In the genomic region with DNA sequence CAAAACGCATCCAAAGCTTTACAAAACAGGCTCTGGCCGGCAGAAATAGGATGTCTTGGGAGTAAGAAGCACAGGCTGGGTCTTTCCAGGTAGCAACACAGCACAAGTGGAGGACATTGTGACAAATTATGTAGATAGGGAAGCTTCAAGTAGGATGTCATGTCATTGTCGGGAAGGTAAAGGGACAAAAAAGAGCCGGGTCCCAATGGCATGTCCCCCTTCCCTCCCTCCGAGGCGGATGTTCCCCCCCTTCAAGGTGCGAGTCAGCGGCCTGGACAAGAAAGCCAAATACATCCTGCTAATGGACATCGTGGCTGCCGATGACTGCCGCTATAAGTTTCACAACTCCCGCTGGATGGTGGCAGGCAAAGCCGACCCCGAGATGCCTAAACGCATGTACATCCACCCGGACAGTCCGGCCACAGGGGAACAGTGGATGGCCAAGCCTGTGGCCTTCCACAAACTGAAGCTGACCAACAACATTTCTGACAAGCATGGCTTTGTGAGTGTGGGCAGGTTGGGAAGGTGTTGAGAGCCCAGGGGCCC, we compare ENCODE assay signal across 10 mouse cellular contexts. TPM values are rescaled to one million over a fixed set of nuclear protein-coding genes. Genes with fewer than 3 reads are reported as not detected.
A peak's percentile ranks its signal among the peaks of the same experiment; 100 is the strongest.
DNase-seq lines count a peak whose midpoint lies in the region; ATAC-seq lines count a peak whose summit lies in the region.
"Had no signal": no experiment of that assay in that cellular context is flagged by ENCODE, and none has a peak within 500 bp of the region (broad histone marks: within the 10 kb centered on the region; RNA-seq: fewer than 3 reads in every experiment).

No protein-coding gene starts in this region.

- H3K9me3 ChIP-seq in hindbrain, embryonic 11.5 days (ENCODE audit: control insufficient read depth, low read length): no peaks in the 10 kb centered on the region
- H3K9me3 ChIP-seq in hindbrain, embryonic 16.5 days (ENCODE audit: control insufficient read depth, low read length): no peaks in the 10 kb centered on the region
- H3K9me3 ChIP-seq in embryonic facial prominence, embryonic 12.5 days: no peaks in the 10 kb centered on the region
- no peaks in the 10 kb centered on the region for H3K9me3 ChIP-seq in intestine, embryonic 15.5 days

- WGBS in hindbrain, embryonic 11.5 days: 2% methylated on average over 17 of the region's 17 CpGs
- 6% methylated on average over 17 of the region's 17 CpGs for WGBS in hindbrain, embryonic 16.5 days
- WGBS in embryonic facial prominence, embryonic 12.5 days: 4% methylated on average over 17 of the region's 17 CpGs
- WGBS in intestine, embryonic 15.5 days: 44% methylated on average over 17 of the region's 17 CpGs

- H3K27me3 ChIP-seq in hindbrain, embryonic 11.5 days (ENCODE audit: control insufficient read depth, insufficient read depth, low read length): peaks cover 91% of the 10 kb centered on the region
- H3K27me3 ChIP-seq in hindbrain, embryonic 16.5 days (replicated peaks; ENCODE audit: control insufficient read depth, insufficient read depth, low read length): peaks cover 31% of the 10 kb centered on the region
- H3K27me3 ChIP-seq in embryonic facial prominence, embryonic 12.5 days: peaks cover 33% of the 10 kb centered on the region
- peaks cover 90% of the 10 kb centered on the region for H3K27me3 ChIP-seq in intestine, embryonic 15.5 days (replicated peaks)

- H3K4me1 ChIP-seq in hindbrain, embryonic 11.5 days (replicated peaks; ENCODE audit: control insufficient read depth, insufficient read depth, low read length): peaks cover 22% of the 10 kb centered on the region
- H3K4me1 ChIP-seq in hindbrain, embryonic 16.5 days (ENCODE audit: control insufficient read depth, insufficient read depth, low read depth, low read length): peaks cover 20% of the 10 kb centered on the region
- H3K4me1 ChIP-seq in embryonic facial prominence, embryonic 12.5 days: peaks cover 29% of the 10 kb centered on the region
- H3K4me1 ChIP-seq in intestine, embryonic 15.5 days (replicated peaks): peaks cover 36% of the 10 kb centered on the region

- DNase-seq in hindbrain, embryonic 11.5 days (ENCODE audit: low spot score): peak; percentile 70
- peak; percentile 51 for DNase-seq in lung, postnatal 10 days
- no peak for DNase-seq in layer of hippocampus, adult 18-20 months (ENCODE audit: low spot score in 2 of 2)
- DNase-seq in gastrocnemius, postnatal 10 days: no peak
- DNase-seq: cerebellum, adult 11 months had no signal

- H3K27ac ChIP-seq in hindbrain, embryonic 11.5 days (ENCODE audit: low read depth, low read length): no peak overlapping the region
- no peak overlapping the region for H3K27ac ChIP-seq in hindbrain, embryonic 16.5 days (ENCODE audit: low read depth, low read length)
- H3K27ac ChIP-seq in embryonic facial prominence, embryonic 12.5 days: peak overlapping the region; percentile 98
- H3K27ac ChIP-seq in intestine, embryonic 15.5 days: peak overlapping the region; percentile 51; the same call in 1 of the 2 replicates

- H3K36me3 ChIP-seq in hindbrain, embryonic 11.5 days (ENCODE audit: control insufficient read depth, insufficient read depth, low read length): no peaks in the 10 kb centered on the region
- H3K36me3 ChIP-seq in hindbrain, embryonic 16.5 days (ENCODE audit: control insufficient read depth, insufficient read depth, low read length): no peaks in the 10 kb centered on the region
- peaks cover 22% of the 10 kb centered on the region for H3K36me3 ChIP-seq in embryonic facial prominence, embryonic 12.5 days
- no peaks in the 10 kb centered on the region for H3K36me3 ChIP-seq in intestine, embryonic 15.5 days

- H3K4me3 ChIP-seq in hindbrain, embryonic 11.5 days (ENCODE audit: low read depth, low read length): peak overlapping the region; percentile 20; the same call in 1 of the 2 replicates
- no peak overlapping the region for H3K4me3 ChIP-seq in hindbrain, embryonic 16.5 days (ENCODE audit: low read length)
- peak overlapping the region; percentile 54 for H3K4me3 ChIP-seq in embryonic facial prominence, embryonic 12.5 days
- peak overlapping the region; percentile 59 for H3K4me3 ChIP-seq in intestine, embryonic 15.5 days (replicated peaks)

- no peak overlapping the region for H3K4me2 ChIP-seq in hindbrain, embryonic 11.5 days (replicated peaks; ENCODE audit: low read depth, low read length)
- no peak overlapping the region for H3K4me2 ChIP-seq in hindbrain, embryonic 16.5 days (ENCODE audit: low read length)
- peak overlapping the region; percentile 72 for H3K4me2 ChIP-seq in embryonic facial prominence, embryonic 12.5 days (replicated peaks)
- peak overlapping the region; percentile 94 for H3K4me2 ChIP-seq in intestine, embryonic 15.5 days (replicated peaks)

- no peak overlapping the region for H3K9ac ChIP-seq in hindbrain, embryonic 11.5 days (ENCODE audit: low read depth, low read length)
- H3K9ac ChIP-seq in hindbrain, embryonic 16.5 days (ENCODE audit: low read depth, low read length): no peak overlapping the region
- peak overlapping the region; percentile 99 for H3K9ac ChIP-seq in embryonic facial prominence, embryonic 12.5 days
- H3K9ac ChIP-seq in intestine, embryonic 15.5 days: peak overlapping the region; percentile 66

- no peak for ATAC-seq in hindbrain, embryonic 11.5 days (ENCODE audit: low FRiP score)
- no peak for ATAC-seq in hindbrain, embryonic 16.5 days
- ATAC-seq in embryonic facial prominence, embryonic 12.5 days (ENCODE audit: insufficient number of reproducible peaks, insufficient read depth, low FRiP score, low TSS enrichment): no peak
- no peak for ATAC-seq in intestine, embryonic 15.5 days
- ATAC-seq in granulocyte monocyte progenitor cell, adult 5-6 weeks (replicated peaks; ENCODE audit: poor library complexity, severe bottlenecking): no peak

RNA-seq across cellular contexts. Expression of a gene that starts 2.1 kb away (rescaled TPM):
- 2.3 and 3.7 TPM in 2 replicates for polyA plus RNA-seq in hindbrain, embryonic 11.5 days (2014; fragmentation: Nextera tagmentation; extraction: Ambion mirVana)
- 0.64 and 1.0 TPM in 2 replicates for polyA plus RNA-seq in hindbrain, embryonic 16.5 days (2015; fragmentation: Nextera tagmentation; extraction: Ambion mirVana)
- 20.5 and 21.6 TPM in 2 replicates for polyA plus RNA-seq in embryonic facial prominence, embryonic 12.5 days (2016; fragmentation: Nextera tagmentation; extraction: Ambion mirVana)
- 4.9 and 5.6 TPM in 2 replicates for polyA plus RNA-seq in intestine, embryonic 15.5 days (2015; fragmentation: Nextera tagmentation; extraction: Ambion mirVana)
- 0.11 TPM in 1 of 2 replicates, not detected in the other for total RNA-seq in granulocyte monocyte progenitor cell, adult 5-6 weeks (2014; fragmentation: Nextera tagmentation)
- not detected in 2 replicates for total RNA-seq in granulocyte monocyte progenitor cell, adult 5-6 weeks (2017)
- total RNA-seq in layer of hippocampus, adult 18-20 months (2021): 1 to 10 TPM; 1.2 to 1.3 TPM
- total RNA-seq in gastrocnemius, postnatal 10 days (2021): 10 to 100 TPM; 11.0 to 14.3 TPM

RNA-seq across cellular contexts. Expression of a gene that starts 15.7 kb away (rescaled TPM):
- polyA plus RNA-seq in hindbrain, embryonic 11.5 days (2014; fragmentation: Nextera tagmentation; extraction: Ambion mirVana): not detected in 2 replicates
- not detected in 2 replicates for polyA plus RNA-seq in hindbrain, embryonic 16.5 days (2015; fragmentation: Nextera tagmentation; extraction: Ambion mirVana)
- 0.43 TPM in 1 of 2 replicates, not detected in the other for polyA plus RNA-seq in embryonic facial prominence, embryonic 12.5 days (2016; fragmentation: Nextera tagmentation; extraction: Ambion mirVana)
- not detected in 2 replicates for polyA plus RNA-seq in intestine, embryonic 15.5 days (2015; fragmentation: Nextera tagmentation; extraction: Ambion mirVana)
- total RNA-seq in granulocyte monocyte progenitor cell, adult 5-6 weeks (2014; fragmentation: Nextera tagmentation): not detected in 2 replicates
- total RNA-seq in granulocyte monocyte progenitor cell, adult 5-6 weeks (2017): not detected in 2 replicates
- not detected for total RNA-seq in layer of hippocampus, adult 18-20 months (2021)
- not detected for total RNA-seq in gastrocnemius, postnatal 10 days (2021)
- polyA plus RNA-seq: midbrain, embryonic 14.5 days had no signal

RNA-seq across cellular contexts. Expression of a gene that starts 51.8 kb away (rescaled TPM):
- 0.08 and 0.13 TPM in 2 replicates for polyA plus RNA-seq in hindbrain, embryonic 11.5 days (2014; fragmentation: Nextera tagmentation; extraction: Ambion mirVana)
- 0.40 TPM in 2 replicates for polyA plus RNA-seq in hindbrain, embryonic 16.5 days (2015; fragmentation: Nextera tagmentation; extraction: Ambion mirVana)
- polyA plus RNA-seq in embryonic facial prominence, embryonic 12.5 days (2016; fragmentation: Nextera tagmentation; extraction: Ambion mirVana): 2.2 and 2.4 TPM in 2 replicates
- 0.16 TPM in 1 of 2 replicates, not detected in the other for polyA plus RNA-seq in intestine, embryonic 15.5 days (2015; fragmentation: Nextera tagmentation; extraction: Ambion mirVana)
- not detected in 2 replicates for total RNA-seq in granulocyte monocyte progenitor cell, adult 5-6 weeks (2014; fragmentation: Nextera tagmentation)
- not detected in 2 replicates for total RNA-seq in granulocyte monocyte progenitor cell, adult 5-6 weeks (2017)
- under 1 TPM in 1 of 2 experiments, not detected in 1; 0.18 TPM for total RNA-seq in layer of hippocampus, adult 18-20 months (2021)
- total RNA-seq in gastrocnemius, postnatal 10 days (2021): 1 to 10 TPM; 3.0 to 4.4 TPM

Comparison
In these comparisons a context has a peak if more than half of its experiments do, and no peak if none do; other contexts are left out.
1. DNase-seq: peak in hindbrain, embryonic 11.5 days (single experiment) and lung, postnatal 10 days (single experiment); none in layer of hippocampus, adult 18-20 months (0 of 2) and gastrocnemius, postnatal 10 days (single experiment).
2. H3K27ac ChIP-seq: peak in embryonic facial prominence, embryonic 12.5 days (single experiment) and intestine, embryonic 15.5 days (single experiment); none in hindbrain, embryonic 11.5 days (single experiment) and hindbrain, embryonic 16.5 days (single experiment).
3. H3K4me2 ChIP-seq: peak in embryonic facial prominence, embryonic 12.5 days (single experiment) and intestine, embryonic 15.5 days (single experiment); none in hindbrain, embryonic 11.5 days (single experiment) and hindbrain, embryonic 16.5 days (single experiment).
4. H3K9ac ChIP-seq: peak in embryonic facial prominence, embryonic 12.5 days (single experiment) and intestine, embryonic 15.5 days (single experiment); none in hindbrain, embryonic 11.5 days (single experiment) and hindbrain, embryonic 16.5 days (single experiment).